Mouse (Mus musculus) gastrocnemius, postnatal 36 days (tissue): Measurements from ENCODE around the gene Rnf180. TPM values are rescaled to one million over a fixed set of nuclear protein-coding genes. Genes with fewer than 3 reads are reported as not detected.
"Not testable (repeated sequence)": the region's sequence is repeated elsewhere in the genome, so short reads cannot be mapped to it uniquely, and the experiment has no call there.

Experiments used
- DNase-seq, 2 experiments: peaks; one replicate each; pipeline ENCODE4 v3.0.0; 2022
- intact Hi-C: fragments of 180-260 bp; cut with DNase I; formaldehyde crosslinking; loops from one replicate; pipeline ENCODE4 v1.15.1; 2025
- long read RNA-seq, 2 experiments: library from polyadenylated mRNA; stranded (forward); transcript quantifications; one replicate each; pipeline ENCODE4 v2.0.0; 2021
- total RNA-seq, 2 experiments: library from RNA; stranded (reverse); gene quantifications; 2 replicates each; pipeline ENCODE4 v1.2.3; 2021

Rnf180 gene
- total RNA-seq = under 1 TPM; 0.18 to 0.39 TPM
- long read RNA-seq, experiment 1 = 0 reads
- long read RNA-seq, experiment 2 = 0 reads

- DNase-seq = no peak
- intact Hi-C loops = no loop called here
These were observed at the start of gene Rnf180 for GRCm38 (mm10) chr13:105294715-105295114. TSS of gene Rnf180 (minus strand) at chr13:105294815.

GRCm38 (mm10) chr13:105331199-105331968 lies 36.8 kb upstream of the Rnf180 start:
- no peak for DNase-seq
- intact Hi-C loops = no loop called here

- intact Hi-C loops = no loop called here
These were observed 32.3 kb upstream of the Rnf180 start for GRCm38 (mm10) chr13:105326946-105327345.

GRCm38 (mm10) chr13:105316926-105317325 lies 22.3 kb upstream of the Rnf180 start:
- intact Hi-C loops = no loop called here
- no peak for DNase-seq

More at GRCm38 (mm10) chr13:105326946-105327345, 32.3 kb upstream of the Rnf180 start:
- no peak for DNase-seq

GRCm38 (mm10) chr13:105316009-105316408 lies 21.4 kb upstream of the Rnf180 start:
- no peak for DNase-seq
- intact Hi-C loops = no loop called here

GRCm38 (mm10) chr13:105312763-105313162 lies 18.1 kb upstream of the Rnf180 start:
- intact Hi-C loops = no loop called here
- no peak for DNase-seq

GRCm38 (mm10) chr13:105310562-105310961 lies 15.9 kb upstream of the Rnf180 start:
- intact Hi-C loops, DNase-seq: not testable (repeated sequence)

GRCm38 (mm10) chr13:105305513-105305912 lies 10.9 kb upstream of the Rnf180 start:
- intact Hi-C loops = no loop called here
- DNase-seq = no peak

- intact Hi-C loops = no loop called here
- DNase-seq = no peak
These were observed 9.4 kb upstream of the Rnf180 start for GRCm38 (mm10) chr13:105304054-105304453.

- no peak for DNase-seq
- intact Hi-C loops = no loop called here
These were observed 5.4 kb upstream of the Rnf180 start for GRCm38 (mm10) chr13:105300009-105300346.

- intact Hi-C loops = no loop called here
- no peak for DNase-seq
These were observed 4.8 kb upstream of the Rnf180 start for GRCm38 (mm10) chr13:105299162-105300008.

- intact Hi-C loops = no loop called here
- peak in 1 of 2 experiments; percentile 21 for DNase-seq
These were observed 591 bp downstream of the Rnf180 start for GRCm38 (mm10) chr13:105293781-105294667.

GRCm38 (mm10) chr13:105291816-105292215 lies 2.8 kb downstream of the Rnf180 start:
- intact Hi-C loops = no loop called here

GRCm38 (mm10) chr13:105290594-105290993 lies 4.0 kb downstream of the Rnf180 start:
- no peak for DNase-seq
- intact Hi-C loops = no loop called here

More at GRCm38 (mm10) chr13:105291816-105292215, 2.8 kb downstream of the Rnf180 start:
- DNase-seq = no peak

GRCm38 (mm10) chr13:105290021-105290420 lies 4.6 kb downstream of the Rnf180 start:
- intact Hi-C loops = no loop called here
- DNase-seq = no peak

- intact Hi-C loops = no loop called here
- no peak for DNase-seq
These were observed 15.1 kb downstream of the Rnf180 start for GRCm38 (mm10) chr13:105279397-105280018.

- no peak for DNase-seq
- intact Hi-C loops = no loop called here
These were observed 24.1 kb downstream of the Rnf180 start for GRCm38 (mm10) chr13:105270394-105271094.

GRCm38 (mm10) chr13:105267464-105267863 lies 27.2 kb downstream of the Rnf180 start:
- intact Hi-C loops = no loop called here

GRCm38 (mm10) chr13:105266746-105267145 lies 27.9 kb downstream of the Rnf180 start:
- no peak for DNase-seq

More at GRCm38 (mm10) chr13:105267464-105267863, 27.2 kb downstream of the Rnf180 start:
- no peak for DNase-seq

More at GRCm38 (mm10) chr13:105266746-105267145, 27.9 kb downstream of the Rnf180 start:
- intact Hi-C loops = no loop called here
